Mouse (Mus musculus): Measurements from ENCODE around the gene Lrrc29.

Gene Lrrc29

GRCm38 (mm10) chr8:105312891-105313481, 13.1 kb downstream of the Lrrc29 start:
- no peak for DNase-seq (ENCODE audit: inconsistent age in 2 of 2, low spot score in 1 of 2)

- no peak for DNase-seq (ENCODE audit: inconsistent age in 2 of 2, low spot score in 1 of 2)
Measured at GRCm38 (mm10) chr8:105311718-105312117, 14.4 kb downstream of the Lrrc29 start.

- DNase-seq (ENCODE audit: inconsistent age in 2 of 2, low spot score in 1 of 2), result no peak
Measured at GRCm38 (mm10) chr8:105310118-105310517, 16.0 kb downstream of the Lrrc29 start.

- DNase-seq (ENCODE audit: inconsistent age in 2 of 2, low spot score in 1 of 2), result no peak
Measured at GRCm38 (mm10) chr8:105309142-105309847, 16.8 kb downstream of the Lrrc29 start.

GRCm38 (mm10) chr8:105308428-105308827, 17.6 kb downstream of the Lrrc29 start:
- DNase-seq (ENCODE audit: inconsistent age in 2 of 2, low spot score in 1 of 2), result no peak

GRCm38 (mm10) chr8:105307670-105308069, 18.4 kb downstream of the Lrrc29 start:
- DNase-seq (ENCODE audit: inconsistent age in 2 of 2, low spot score in 1 of 2), result no peak

GRCm38 (mm10) chr8:105306146-105306691, 19.9 kb downstream of the Lrrc29 start:
- peak in 1 of 2 experiments; percentile 66 for DNase-seq (ENCODE audit: inconsistent age in 2 of 2, low spot score in 1 of 2)

- peak; percentile 76 to 90 for DNase-seq (ENCODE audit: inconsistent age in 2 of 2, low spot score in 1 of 2)
Measured at GRCm38 (mm10) chr8:105305211-105306145, 20.6 kb downstream of the Lrrc29 start, which contains the start of gene Elmo3. TSS of gene Elmo3 (plus strand) at chr8:105305601.

GRCm38 (mm10) chr8:105304325-105305210, 21.5 kb downstream of the Lrrc29 start:
- DNase-seq (ENCODE audit: inconsistent age in 2 of 2, low spot score in 1 of 2), result peak in 1 of 2 experiments; percentile 62

- DNase-seq (ENCODE audit: inconsistent age in 2 of 2, low spot score in 1 of 2), result no peak
Measured at GRCm38 (mm10) chr8:105303874-105304273, 22.2 kb downstream of the Lrrc29 start.

- no peak for DNase-seq (ENCODE audit: inconsistent age in 2 of 2, low spot score in 1 of 2)
Measured at GRCm38 (mm10) chr8:105303396-105303795, 22.7 kb downstream of the Lrrc29 start.

- DNase-seq (ENCODE audit: inconsistent age in 2 of 2, low spot score in 1 of 2), result no peak
Measured at GRCm38 (mm10) chr8:105299962-105300361, 26.1 kb downstream of the Lrrc29 start.

- peak in 1 of 2 experiments; percentile 55 for DNase-seq (ENCODE audit: inconsistent age in 2 of 2, low spot score in 1 of 2)
Measured at GRCm38 (mm10) chr8:105298351-105299252, 27.5 kb downstream of the Lrrc29 start.

- DNase-seq (ENCODE audit: inconsistent age in 2 of 2, low spot score in 1 of 2), result peak; percentile 95 to 97
Measured at GRCm38 (mm10) chr8:105297511-105298192, 28.4 kb downstream of the Lrrc29 start, which contains the start of gene E2f4. TSS of gene E2f4 (plus strand) at chr8:105297663.

- peak; percentile 85 to 90 for DNase-seq (ENCODE audit: inconsistent age in 2 of 2, low spot score in 1 of 2)
Measured at GRCm38 (mm10) chr8:105295895-105296573, 30.0 kb downstream of the Lrrc29 start, which contains the start of gene Exoc3l. TSS of gene Exoc3l (minus strand) at chr8:105296101.

- no peak for DNase-seq (ENCODE audit: inconsistent age in 2 of 2, low spot score in 1 of 2)
Measured at GRCm38 (mm10) chr8:105295256-105295655, 30.8 kb downstream of the Lrrc29 start.

GRCm38 (mm10) chr8:105294776-105295175, 31.3 kb downstream of the Lrrc29 start:
- no peak for DNase-seq (ENCODE audit: inconsistent age in 2 of 2, low spot score in 1 of 2)

- DNase-seq (ENCODE audit: inconsistent age in 2 of 2, low spot score in 1 of 2), result no peak
Measured at GRCm38 (mm10) chr8:105293405-105293804, 32.7 kb downstream of the Lrrc29 start.

Measured in adrenal gland, adult (tissue).